Mouse (Mus musculus) telencephalon, adult 2 months (tissue): ENCODE measurements around the gene Snupn.
"Not testable (repeated sequence)": the region's sequence is repeated elsewhere in the genome, so short reads cannot be mapped to it uniquely, and the experiment has no call there.

Source experiments
- DNase-seq: peaks from one replicate; pipeline ENCODE4 v3.0.0-alpha.2; 2011; ENCODE audit warnings: low read depth, low spot score

The Snupn gene

GRCm38 (mm10) chr9:56950414-56951400, at the start of gene Snupn:
TSS of gene Snupn (plus strand) at chr9:56950878.
- peak; percentile 98 for DNase-seq

- DNase-seq = no peak
These were observed 49.5 kb upstream of the Snupn start for GRCm38 (mm10) chr9:56901187-56901586.

GRCm38 (mm10) chr9:56903662-56904061, 47.0 kb upstream of the Snupn start:
- DNase-seq = no peak

- DNase-seq = no peak
These were observed 43.1 kb upstream of the Snupn start for GRCm38 (mm10) chr9:56907549-56907948.

GRCm38 (mm10) chr9:56909991-56910390, 40.7 kb upstream of the Snupn start:
- DNase-seq = not testable (repeated sequence)

- no peak for DNase-seq
These were observed 39.7 kb upstream of the Snupn start for GRCm38 (mm10) chr9:56911017-56911416.

- no peak for DNase-seq
These were observed 36.7 kb upstream of the Snupn start for GRCm38 (mm10) chr9:56913991-56914390.

- no peak for DNase-seq
These were observed 35.6 kb upstream of the Snupn start for GRCm38 (mm10) chr9:56915116-56915515.

GRCm38 (mm10) chr9:56915695-56916410, 34.8 kb upstream of the Snupn start:
- DNase-seq = no peak

- no peak for DNase-seq
These were observed 33.5 kb upstream of the Snupn start for GRCm38 (mm10) chr9:56917131-56917530.

- DNase-seq = no peak
These were observed 32.2 kb upstream of the Snupn start for GRCm38 (mm10) chr9:56918466-56918865.

GRCm38 (mm10) chr9:56922746-56923145, 27.9 kb upstream of the Snupn start:
- DNase-seq = no peak

GRCm38 (mm10) chr9:56923841-56924650, 26.6 kb upstream of the Snupn start:
- DNase-seq = no peak

- DNase-seq = peak; percentile 49
These were observed 26.0 kb upstream of the Snupn start for GRCm38 (mm10) chr9:56924651-56925027.

GRCm38 (mm10) chr9:56925291-56926024, 25.2 kb upstream of the Snupn start:
- DNase-seq = no peak

GRCm38 (mm10) chr9:56926025-56926360, 24.7 kb upstream of the Snupn start:
- DNase-seq = no peak

- DNase-seq = no peak
These were observed 24.3 kb upstream of the Snupn start for GRCm38 (mm10) chr9:56926387-56926786.

- no peak for DNase-seq
These were observed 23.3 kb upstream of the Snupn start for GRCm38 (mm10) chr9:56927191-56928012.

- peak; percentile 59 for DNase-seq
These were observed 22.5 kb upstream of the Snupn start, which contains the start of gene Snx33 for GRCm38 (mm10) chr9:56928041-56928811. TSS of gene Snx33 (minus strand) at chr9:56928371.
